Mouse (Mus musculus) lung, postnatal 10 days (tissue): Measurements from ENCODE around the gene Samd1.
"Not testable (repeated sequence)": the region's sequence is repeated elsewhere in the genome, so short reads cannot be mapped to it uniquely, and the experiment has no call there.

Experiments
- DNase-seq: peaks from one replicate; pipeline ENCODE4 v3.0.0; 2021

Samd1 gene

GRCm38 (mm10) chr8:83997511-83998141, at the start of gene Samd1:
Gene Samd1, plus strand, starts transcription at chr8:83997672.
- DNase-seq, result peak; percentile 62

DNA sequence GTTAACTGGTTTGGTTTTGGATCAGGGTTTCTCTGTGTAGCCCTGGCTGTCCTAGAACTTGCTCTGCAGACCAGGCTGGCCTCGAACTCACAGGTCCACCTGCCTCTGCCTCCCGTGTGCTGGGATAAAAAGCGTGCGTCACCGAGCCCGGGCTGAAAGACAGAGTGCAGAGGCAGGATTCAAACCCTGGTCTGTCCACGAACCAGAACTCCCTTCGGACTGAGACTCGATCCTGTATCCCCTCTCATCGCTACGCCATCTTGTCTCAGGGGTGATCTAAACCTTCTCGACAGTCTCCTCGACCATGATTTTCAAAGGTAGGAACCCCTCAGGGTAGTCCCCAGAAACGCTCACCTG, 42.7 kb upstream of the Samd1 start:
- no peak for DNase-seq

- DNase-seq, result peak; percentile 100
Measured at GRCm38 (mm10) chr8:83955106-83955957, 42.1 kb upstream of the Samd1 start, which contains the start of the genes Gm10644 and Asf1b. Gene Gm10644, minus strand, starts transcription at chr8:83955205. Gene Asf1b, plus strand, starts transcription at chr8:83955507.

- no peak for DNase-seq
Measured at GRCm38 (mm10) chr8:83955958-83956218, 41.6 kb upstream of the Samd1 start.

GRCm38 (mm10) chr8:83956789-83957188, 40.7 kb upstream of the Samd1 start:
- peak; percentile 39 for DNase-seq

DNA sequence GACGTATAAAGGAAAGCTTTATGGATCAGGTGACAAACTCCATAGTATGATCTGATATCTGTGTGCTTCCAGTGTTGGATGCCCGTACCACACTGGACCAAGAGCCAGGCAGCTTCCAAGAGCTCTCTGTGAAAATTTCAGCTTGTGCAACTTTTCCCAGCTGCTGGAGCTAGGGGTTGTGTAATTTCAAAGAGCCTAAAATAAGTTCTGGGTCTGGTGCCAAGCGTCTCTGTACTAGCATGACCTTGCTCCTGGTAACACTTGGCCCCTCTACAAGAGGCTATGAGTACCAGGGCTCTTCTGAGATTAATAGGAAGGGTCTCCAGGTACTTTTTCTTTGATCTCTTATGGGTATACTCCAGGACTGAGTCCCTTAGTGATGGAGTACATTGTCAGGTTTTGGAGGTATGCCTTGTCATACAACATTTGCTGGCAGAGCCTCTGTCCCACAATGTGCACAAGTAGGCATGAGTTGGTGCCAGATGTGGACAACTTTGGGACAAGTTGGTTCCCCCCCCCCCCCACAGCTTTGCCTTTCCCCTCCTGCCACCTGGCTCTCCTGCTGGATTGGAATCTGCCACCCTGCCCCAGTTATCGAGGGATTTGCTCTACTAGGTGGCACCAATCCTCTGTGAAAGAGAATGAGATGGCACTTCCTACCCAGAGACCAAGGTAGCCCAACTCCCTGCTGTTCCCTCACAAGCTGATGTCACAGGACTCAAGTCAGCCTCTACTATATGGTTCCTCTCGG, 33.3 kb upstream of the Samd1 start:
- peak; percentile 84 for DNase-seq

DNA sequence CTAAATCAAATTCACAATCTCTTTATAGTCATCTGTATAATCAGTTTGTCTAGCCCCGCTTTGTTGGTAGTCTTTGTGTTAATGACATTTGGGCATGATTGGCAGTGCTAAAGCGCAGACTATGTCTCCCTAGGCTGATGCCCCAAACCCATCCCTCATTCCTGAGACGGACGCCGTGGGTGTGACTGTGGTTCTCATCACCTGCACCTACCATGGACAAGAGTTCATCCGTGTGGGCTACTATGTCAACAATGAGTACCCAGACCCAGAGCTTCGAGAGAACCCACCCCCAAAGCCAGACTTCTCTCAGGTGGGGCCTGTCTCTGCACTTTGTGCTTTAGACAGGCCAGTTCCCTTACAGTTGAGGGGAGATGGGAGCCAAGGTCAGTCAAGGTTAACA, 29.8 kb upstream of the Samd1 start:
- no peak for DNase-seq

GRCm38 (mm10) chr8:83971121-83971520, 26.4 kb upstream of the Samd1 start:
- DNase-seq, result no peak

- DNase-seq, result no peak
Measured at GRCm38 (mm10) chr8:83971661-83972060, 25.8 kb upstream of the Samd1 start.

DNA sequence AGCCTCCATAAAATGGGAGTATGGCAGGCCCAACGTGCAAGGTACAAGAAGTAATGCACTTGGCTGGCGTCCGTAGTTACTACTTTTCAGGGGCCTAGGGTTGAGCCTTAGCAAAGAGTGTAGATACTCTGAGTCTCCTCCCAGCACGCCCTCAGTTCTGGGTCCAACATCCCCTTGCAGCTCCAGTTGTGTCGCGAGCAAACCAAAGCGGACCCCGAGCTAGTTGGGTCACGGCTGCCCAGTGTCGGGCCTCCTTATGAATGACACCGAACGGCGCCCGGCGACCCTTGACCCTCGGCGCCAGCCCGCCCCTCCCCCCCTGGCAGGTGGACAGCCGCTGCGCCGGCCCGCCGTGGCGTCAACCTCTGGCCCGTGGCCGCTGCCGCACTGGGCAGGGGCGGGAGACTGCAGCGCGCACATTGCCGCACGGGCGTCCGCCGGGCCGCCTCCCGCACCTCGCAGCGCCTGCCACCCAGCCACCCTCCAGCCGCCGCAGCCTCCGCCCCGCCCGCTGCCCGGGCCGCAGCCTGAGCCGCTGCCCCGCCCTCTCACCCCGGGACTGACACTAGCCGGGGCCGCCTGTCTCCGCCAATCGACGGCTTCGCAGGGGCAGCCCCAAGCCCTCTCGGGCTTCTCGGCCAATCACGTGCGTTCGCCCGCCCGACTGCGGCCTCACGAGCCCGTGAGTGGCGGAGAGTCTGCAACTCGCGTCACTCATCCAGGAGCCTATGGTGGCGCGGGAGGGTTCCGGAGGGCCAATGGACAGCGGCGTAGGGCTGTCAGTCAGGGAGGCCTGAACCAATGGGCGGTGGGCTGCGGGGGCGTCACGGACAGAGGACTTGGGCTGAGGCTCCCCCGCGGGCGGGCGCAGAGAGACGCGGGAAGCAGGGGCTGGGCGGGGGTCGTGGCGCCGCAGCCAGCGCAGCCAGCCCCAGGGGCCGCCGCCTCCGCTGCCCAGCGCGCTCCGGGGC, 25.0 kb upstream of the Samd1 start, which contains the start of gene Prkaca:
Gene Prkaca, plus strand, starts transcription at position 844 of the 971 bp plus-strand sequence.
- DNase-seq, result peak; percentile 99

GRCm38 (mm10) chr8:83973161-83974031, 24.1 kb upstream of the Samd1 start:
- peak; percentile 34 for DNase-seq

GRCm38 (mm10) chr8:83974521-83974920, 23.0 kb upstream of the Samd1 start:
- peak; percentile 54 for DNase-seq

GRCm38 (mm10) chr8:83976101-83976630, 21.3 kb upstream of the Samd1 start:
- peak; percentile 39 for DNase-seq

DNA sequence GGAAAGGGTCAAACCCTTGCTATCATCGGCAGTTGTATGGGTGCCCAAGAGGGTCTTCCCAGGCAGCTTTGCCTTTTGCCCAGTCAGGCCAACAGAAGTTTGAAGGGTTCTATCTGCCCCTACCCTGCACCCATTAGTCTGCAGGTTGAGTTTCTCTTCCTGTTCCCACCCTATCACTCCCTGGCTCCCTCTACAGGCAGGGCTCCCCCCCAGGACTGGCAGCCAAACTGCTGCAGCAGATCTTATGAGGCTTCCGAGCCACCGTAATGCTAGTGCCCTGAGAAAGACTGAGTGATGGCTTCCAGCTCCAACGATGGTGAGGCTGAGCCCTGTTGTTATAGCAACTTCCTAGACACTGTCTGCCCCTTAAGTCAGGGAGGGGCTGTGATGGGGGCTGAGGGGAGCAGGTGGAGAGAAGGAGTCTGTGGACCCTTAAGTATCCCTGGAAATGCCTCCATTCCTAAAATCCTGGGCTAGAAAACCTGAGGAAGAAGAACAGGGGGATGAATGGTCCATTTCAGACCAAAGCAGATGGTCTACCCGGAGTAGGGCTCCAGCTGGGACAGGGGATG, 20.6 kb upstream of the Samd1 start:
- no peak for DNase-seq

DNA sequence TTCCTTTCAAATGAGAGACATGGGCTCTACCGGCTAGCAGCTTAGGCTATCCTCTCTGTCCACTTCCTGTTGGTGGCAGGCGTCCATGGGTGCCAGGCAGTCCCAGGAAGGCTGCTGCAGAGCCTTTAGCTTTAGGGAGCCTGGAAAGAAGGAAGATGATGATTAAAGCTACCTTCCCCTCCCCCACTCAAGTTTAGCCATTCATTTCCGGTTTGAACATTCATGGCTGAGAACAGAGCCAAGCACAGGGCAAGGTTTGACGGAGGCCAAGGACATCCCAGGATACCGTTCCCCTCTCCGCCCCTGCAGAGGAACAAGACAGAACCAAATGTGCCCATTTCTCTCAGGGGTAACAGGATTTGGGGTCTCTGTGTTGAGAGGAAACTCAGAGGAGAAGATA, 19.8 kb upstream of the Samd1 start:
- peak; percentile 59 for DNase-seq

- DNase-seq, result no peak
Measured at GRCm38 (mm10) chr8:83978200-83978599, 19.3 kb upstream of the Samd1 start.

GRCm38 (mm10) chr8:83980250-83980649, 17.2 kb upstream of the Samd1 start:
- no peak for DNase-seq

DNA sequence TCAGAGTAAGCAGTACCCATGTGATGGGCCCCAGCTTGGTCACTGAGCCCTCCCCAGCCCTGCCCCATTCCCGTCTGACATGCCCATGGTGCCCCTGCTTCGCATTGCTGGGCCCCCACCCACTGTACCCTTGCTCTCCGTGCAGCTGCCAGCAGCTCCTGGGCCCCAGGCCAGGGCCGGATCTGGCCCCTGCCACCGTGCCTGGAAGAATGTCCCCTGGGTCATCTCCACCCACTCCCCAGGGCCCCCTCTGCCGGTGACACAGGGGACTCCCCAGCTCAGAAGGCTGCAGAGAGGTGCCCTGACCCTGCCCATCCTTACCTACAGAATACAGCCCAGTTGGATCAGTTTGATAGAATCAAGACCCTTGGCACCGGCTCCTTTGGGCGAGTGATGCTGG, 16.6 kb upstream of the Samd1 start:
- DNase-seq, result no peak

DNA sequence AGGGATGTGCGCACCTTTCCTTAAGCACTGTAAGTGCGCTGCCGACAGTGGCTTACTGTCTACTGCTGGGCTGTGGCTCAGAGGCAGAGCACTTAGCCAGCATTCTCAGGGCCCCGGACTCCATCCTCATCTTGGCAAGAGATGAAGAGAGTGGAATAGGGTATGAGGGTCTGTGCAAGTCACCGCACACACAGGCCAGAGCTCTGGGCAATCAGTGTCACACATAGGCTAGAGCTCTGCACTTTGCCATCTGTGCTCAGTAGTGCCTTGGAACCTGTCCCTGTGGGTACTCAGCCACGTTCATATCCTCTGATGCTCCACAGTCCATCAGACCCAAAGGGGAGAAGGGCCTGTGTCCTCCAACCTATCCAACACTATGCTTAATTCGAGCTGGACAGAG, 15.9 kb upstream of the Samd1 start:
- no peak for DNase-seq

DNA sequence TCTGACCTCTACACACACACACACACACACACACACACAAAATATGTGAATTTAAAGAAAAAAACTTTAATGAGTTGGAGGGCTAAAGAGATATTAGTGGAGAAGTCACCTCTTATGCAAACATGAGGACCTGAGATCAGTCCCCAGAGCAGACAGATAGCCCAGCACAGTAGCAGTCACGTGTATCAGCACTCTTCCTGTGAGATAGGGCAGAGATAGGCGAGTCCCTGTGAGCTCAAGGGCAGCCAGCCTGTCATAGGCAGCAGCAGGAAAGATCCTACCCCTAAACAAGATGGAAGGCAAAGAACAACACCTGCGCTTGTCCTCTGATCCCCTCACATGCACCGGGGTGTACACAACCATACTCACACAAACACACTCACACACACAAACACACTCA, 15.0 kb upstream of the Samd1 start:
- no peak for DNase-seq

DNA sequence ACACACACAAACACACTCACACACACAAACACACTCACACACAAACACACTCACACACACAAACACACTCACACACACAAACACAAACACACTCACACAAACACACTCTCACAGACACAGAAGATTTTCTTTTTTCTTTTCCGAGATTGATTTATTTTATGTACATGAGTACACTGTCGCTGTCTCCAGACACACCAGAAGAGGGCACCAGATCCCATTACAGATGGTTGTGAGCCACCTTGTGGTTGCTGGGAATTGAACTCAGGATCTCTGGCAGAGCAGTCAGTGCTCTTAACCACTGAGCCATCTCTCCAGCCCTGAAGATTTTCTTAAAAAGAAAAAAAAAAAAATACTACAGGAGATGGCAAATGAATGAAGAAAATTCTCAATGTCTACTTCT, 14.2 kb upstream of the Samd1 start:
- DNase-seq, result not testable (repeated sequence)
